Mouse (Mus musculus) heart, postnatal 0 days (tissue): ENCODE data around the gene Vwa8.

Experiments used
- CTCF ChIP-seq: IDR thresholded peaks from 2 replicates; pipeline ENCODE4 v1.5.1; 2016; ENCODE audit warnings: antibody characterized with exemption, control low read depth, low read depth
- EP300 ChIP-seq: IDR thresholded peaks from 2 replicates; pipeline ENCODE4 v1.6.1; 2016; ENCODE audit warnings: antibody characterized with exemption, low read depth

- TF ChIP-seq CTCF (no peak), EP300 (no peak)
These were observed 309.3 kb downstream of the Vwa8 start for GRCm38 (mm10) chr14:79158219-79158521.
